Mouse (Mus musculus) cerebellum, adult 9-11 months (tissue): Measurements from ENCODE around the gene Ccdc182.

Source experiments
- DNase-seq: peaks from one replicate; pipeline ENCODE4 v3.0.0; 2022

Gene Ccdc182

DNA sequence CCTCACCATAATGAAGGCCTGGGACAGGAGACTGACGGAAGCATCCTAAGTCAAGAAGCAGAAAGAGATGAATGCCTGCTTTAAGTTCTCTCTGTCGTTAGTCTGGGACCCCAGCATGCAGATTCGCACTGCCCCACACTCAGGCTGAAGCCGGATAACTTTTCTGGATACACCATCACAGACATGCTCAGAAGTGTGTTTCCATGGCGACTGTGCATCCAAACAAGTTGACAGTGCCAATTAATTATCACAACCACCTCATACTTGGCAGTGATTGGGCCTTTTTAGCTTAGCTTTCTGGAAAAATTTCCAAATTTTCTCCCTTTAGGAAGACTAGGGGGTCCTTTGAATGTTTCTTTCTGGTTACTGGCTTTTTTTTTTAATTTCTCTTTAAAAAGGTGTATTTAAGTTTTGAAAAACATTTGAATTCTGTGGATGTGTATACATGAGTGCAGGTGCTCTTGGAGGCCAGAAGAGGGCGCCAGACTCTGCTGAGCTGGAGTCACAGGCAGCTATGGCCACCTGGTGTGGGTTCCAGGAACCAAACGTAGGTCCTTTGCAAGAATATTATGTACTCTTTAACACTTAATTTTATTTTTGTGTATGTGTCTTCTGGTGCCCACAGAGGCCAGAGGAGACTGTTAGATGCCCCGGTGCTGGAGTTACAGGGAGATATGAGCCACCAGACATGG is 12.3 kb upstream of the Ccdc182 start:
- no peak for DNase-seq

DNA sequence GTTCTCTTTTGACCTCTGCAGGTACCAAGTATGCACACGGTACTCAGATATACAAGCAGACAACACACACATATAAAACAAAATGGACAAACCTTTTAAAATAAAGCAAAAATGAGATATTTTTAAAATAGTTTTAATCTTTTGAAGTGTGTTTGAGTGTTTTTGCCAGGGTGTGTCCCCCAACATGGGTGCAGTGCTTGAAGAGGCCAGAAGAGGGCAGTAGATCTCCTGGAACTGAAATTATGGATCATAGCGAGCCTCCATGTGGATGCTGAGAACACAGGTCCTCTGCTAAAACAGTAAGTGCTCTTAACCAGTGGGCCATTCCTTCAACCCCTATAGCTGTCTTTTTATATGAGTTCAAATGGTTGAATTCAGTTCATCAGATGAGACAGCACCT is 11.3 kb upstream of the Ccdc182 start:
- DNase-seq, result no peak

DNA sequence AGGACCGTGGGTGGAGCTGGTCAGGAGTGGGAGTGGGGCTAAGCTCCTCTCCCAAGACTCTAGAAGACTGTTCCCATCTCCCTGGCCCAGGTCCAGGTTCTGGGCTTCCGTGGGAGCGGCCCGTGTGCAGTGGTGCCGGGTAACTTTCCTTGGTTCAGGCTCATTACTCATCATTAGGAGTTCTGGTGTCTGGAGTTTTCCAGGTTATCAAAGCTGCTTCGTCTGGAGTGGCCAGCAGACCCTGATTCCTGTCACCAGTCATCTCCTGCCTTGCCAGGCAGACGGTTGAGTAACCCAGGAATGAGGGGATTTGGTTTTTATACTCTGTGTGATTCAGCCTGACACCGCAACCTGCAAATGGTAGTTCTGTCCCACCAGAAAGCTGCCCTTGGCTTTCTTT is 7.8 kb upstream of the Ccdc182 start:
- no peak for DNase-seq

DNA sequence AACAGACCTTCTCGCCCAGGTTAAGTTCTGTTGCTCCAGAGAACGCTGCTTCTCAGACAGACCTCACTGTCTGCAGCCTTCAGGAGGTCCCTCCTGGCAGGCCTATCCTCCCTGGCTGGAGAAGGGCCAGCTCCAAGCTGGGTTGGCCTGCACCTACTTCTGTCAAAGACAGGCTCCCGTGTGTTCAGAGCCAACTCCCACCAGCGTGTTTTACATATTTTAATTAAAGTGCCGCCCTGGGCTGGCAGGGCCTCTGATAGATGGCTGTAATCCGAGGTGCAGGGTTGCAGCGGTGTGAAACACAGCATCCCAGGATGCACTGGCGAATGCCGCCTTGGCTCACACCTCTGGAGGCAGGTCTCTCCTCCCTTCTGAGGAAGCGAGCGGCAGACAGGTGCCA is 5.5 kb upstream of the Ccdc182 start:
- DNase-seq, result peak; percentile 52

DNA sequence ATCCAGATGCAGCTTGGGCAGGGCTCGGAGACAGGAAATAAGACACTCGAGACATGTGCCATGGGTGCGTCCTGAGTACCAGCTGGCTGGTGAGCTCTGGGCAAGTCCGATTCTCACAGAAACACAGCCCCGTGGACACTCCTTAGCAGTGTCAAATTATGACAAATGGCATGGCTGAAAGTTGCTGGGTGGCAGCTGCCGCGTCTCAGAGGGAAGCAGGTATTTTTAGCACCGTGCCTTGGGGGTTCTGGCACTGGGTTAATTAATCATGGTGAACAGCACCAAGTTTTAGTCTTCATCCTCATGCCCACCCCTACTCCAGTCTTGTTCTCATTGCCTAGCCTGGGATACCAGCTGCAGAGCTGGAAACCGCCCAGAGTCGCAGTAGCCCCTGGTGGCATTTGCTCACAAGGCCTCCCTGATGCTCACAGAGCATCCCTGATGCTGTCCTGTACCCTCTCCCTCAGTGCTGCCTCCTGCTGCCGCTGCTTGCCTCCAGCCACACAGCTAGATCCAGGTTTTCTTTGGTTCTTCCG is 5.0 kb upstream of the Ccdc182 start:
- no peak for DNase-seq

DNA sequence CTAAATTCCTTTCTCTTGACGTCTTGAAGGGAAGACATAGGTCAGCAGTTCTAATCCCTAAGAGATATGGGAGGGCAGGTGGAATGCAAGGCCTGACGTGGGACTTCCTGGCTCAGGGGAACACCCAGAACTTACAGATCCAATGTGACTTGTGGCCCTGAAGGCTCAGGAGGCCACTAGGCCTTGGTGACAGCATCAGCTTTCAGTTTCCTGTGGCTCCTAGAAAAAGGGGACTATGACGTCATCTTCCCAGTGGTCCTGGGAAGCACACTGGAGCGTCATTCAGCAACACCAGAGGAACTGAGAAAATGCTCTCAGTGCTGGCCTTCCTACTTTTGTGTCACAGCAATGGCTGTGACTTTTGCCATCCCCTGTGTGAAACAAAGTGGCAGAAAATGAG is 2.6 kb upstream of the Ccdc182 start:
- no peak for DNase-seq

DNA sequence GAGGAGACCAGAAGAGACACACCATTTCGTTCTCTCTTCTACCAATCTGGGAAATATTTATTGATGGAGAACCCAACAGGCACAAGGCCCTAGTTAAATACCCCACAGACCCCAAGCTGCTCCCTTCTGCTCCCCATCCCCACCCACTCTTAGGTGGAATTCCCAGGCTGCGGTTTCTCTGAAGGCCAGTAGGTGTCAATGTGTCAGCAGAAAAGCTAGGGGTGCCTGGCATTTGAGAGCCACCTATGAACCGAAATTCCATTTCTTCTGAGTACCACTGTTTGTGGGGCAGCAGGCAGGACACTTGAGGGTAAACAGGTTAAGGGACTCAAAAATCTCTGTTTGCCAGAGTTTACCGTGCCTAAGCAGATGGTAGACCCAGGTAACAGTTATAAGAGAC is 2.2 kb upstream of the Ccdc182 start:
- DNase-seq, result peak; percentile 20

DNA sequence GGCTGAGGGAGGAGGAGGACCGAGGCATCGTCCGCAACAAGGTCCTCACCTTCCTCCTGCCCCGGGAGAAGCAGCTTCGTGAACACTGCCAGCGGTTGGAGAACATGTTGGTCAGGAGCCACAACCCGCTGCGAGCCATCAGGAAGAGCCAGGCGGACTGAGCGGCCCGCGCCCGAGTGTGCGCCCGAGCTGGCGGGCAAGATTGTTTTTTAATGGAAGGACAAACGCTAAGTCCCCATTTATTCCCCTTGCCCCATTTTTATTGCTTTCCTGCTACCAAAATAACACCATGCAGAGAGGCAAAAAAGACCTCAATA is 494 bp downstream of the Ccdc182 start:
- no peak for DNase-seq

DNA sequence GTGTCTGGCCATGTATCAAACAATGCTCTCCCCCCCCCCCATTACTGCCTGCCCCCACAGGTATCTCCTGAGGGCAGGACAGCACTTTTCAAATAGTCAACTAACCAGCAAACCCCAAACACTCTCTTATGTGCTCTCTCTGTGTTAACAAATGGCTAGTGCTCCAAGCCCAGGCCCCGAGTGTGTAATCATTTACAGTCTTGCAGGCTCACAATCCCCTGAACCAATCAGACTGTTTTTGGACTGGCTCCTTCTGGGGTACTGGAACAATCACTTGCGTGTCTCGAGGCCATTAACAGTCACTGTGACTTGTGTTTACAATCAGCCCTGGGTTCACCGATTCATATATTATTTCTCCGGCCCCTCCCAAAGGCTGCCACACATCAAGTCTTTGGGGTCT is 1.4 kb downstream of the Ccdc182 start:
- no peak for DNase-seq

DNA sequence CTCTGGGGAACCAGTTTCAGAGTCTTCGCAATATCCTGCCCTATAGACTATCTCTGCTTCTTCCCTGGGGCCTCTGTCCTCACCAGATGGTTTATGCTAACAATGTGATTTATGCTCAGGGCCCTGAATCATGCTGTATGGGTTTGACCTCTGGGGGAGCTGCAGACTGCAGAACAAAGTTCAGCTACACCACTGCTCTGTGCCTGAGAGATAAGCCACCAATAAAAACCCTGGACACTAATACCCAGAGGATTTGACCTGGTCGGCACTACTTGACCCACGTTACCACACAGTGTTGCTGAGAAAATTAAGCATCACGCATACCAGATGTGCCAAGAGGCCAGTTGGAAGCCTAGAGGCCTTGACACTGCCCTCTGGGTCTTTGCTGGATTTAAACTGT is 3.7 kb downstream of the Ccdc182 start:
- no peak for DNase-seq

DNA sequence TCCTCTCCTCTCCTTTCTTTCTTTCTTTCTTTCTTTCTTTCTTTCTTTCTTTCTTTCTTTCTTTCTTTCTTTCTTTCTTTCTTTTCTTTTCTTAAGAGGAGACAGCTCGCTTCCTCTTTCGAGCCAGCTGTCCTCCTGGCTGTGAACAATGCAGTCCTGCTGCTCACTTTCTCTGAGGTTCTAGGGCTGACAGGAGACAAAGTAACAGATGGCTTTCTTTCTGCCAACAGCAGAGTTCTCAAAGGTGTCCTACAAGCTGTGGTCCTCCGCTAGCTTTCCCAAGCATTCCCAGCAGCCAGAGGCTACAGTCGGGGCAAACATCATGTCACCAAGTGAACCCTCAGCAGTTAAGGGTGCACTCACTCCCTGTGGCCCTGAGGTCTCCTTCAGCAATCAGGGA is 5.5 kb downstream of the Ccdc182 start:
- DNase-seq, result peak; percentile 16

DNA sequence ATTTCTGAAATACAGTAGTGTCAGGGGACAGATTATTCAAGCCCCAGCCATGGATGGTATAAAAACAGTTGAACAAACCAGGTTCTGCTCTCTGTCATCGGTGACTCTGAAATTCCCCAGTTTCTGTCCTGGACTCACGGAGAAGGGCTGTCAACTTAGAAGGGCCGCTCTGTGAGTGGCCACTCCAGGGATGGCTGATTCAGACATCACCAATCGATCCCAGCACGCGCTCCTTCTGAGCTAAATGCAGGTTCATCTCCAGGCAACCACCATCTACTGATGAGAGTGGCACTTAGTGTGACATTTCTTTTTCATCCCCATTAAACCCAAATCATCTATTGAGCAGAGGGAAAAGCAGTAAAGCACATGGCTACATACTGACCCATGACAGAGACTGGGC is 7.8 kb downstream of the Ccdc182 start:
- DNase-seq, result no peak

DNA sequence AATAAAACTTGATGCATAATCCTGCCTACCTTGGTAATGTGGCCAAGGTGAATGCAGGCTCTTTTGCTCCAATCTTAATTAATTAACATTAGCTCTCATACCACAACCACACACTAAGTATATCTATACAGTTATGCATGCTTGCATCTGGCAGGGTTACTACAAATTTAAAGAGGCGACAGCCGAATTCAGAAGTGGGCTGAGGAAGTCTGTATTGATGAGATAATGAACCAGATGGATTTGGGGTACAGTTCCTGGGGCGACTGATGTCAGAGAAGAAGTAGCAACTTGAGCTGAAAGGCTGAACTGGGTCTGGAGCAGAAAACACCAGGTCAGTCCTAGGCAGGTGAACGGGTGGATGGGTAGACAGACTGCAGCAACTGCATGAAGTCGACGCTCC is 11.9 kb downstream of the Ccdc182 start:
- no peak for DNase-seq

DNA sequence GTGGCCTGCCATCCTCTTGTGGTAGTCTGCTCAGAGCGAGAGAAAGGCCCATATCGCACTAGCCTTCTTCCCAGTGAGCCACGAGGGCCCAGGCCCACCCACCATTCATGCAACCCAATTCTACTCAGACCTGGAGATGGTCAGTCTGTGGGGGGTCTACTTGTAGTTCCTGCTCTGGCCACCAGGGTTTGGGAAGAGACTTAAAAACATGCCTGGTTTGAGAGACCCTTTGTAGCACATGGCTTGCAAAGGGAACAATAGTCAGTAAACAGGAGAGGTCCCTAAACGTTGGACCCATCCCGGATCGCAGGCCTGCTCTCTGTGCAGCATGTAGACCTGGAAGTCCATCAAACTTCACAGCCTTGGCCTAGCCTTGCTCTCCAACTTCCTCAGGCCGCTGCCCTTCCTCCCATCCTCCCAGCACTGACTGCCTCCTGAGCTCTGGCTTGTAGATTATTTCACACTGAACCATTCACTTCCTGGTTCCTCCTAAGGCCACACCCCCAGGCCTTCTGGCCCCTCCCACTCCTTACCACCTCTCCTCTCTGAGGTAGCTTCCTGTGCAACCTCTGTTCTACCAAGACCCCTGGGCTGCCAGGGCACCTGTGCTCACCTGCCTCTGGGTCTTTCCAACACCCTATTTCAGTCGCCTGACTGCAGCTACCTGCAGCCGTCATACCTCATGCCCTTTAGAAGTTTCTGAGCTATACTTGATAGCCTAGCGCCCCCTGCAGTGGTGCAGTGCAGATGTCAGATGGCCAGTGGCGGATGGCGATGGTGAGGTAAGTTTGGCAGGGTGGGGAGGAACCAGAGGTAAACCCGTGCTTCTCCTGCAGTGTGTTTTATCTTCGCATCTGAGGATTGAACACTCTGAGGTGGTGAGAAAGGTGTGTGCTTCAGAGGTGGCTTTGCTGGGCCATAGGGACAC is 14.0 kb downstream of the Ccdc182 start:
- no peak for DNase-seq

DNA sequence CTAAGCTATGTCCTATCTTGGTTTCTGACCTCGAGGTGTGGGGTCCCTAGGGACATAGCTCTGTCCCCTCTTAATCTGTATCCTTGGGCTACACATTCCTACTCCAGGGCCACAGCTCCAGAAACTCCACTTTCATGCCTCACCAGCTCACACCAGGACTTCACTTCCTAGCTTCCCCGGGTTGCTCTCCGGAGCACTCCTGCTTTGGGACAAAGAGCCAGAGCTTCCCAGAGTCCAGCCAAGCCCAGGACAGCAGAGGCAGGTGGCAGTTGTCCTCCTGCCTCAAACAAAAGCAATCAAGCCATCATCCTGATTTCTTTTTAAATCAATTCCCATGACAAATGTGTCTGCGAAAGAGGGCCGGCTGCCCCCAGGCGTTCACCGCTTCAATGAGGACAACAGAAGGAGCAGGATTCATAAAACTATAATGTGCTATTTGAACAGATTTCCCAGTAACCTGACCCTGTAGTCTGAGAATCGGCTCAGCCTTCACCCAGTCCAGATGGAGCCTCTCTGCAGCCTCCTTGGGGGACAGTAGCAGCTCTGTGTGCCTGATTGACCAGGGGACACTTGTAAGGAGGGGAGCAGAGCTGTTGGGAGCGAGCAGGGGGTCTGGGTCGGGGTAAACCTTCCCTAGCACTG is 15.3 kb downstream of the Ccdc182 start:
- DNase-seq, result peak; percentile 25

DNA sequence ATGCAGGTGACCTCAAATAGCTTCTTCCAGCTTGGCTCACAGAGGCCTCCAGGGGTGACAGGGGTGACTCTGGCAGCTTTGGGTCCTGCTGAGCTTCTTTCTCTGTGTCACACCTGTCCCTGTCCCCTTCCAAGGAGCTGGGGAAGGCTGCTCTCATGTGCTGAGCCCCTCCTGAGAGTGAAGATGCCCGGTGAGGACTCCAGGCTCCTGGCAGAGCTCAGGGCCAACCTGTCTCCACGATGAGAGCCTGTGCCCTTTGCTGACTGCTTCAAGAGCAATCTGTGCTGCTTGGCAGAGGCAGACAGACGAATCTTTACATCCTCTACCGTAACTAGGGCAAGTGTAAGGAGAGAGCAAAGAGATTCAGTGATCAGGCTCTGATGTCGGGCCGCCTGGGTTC is 16.9 kb downstream of the Ccdc182 start:
- peak; percentile 64 for DNase-seq

DNA sequence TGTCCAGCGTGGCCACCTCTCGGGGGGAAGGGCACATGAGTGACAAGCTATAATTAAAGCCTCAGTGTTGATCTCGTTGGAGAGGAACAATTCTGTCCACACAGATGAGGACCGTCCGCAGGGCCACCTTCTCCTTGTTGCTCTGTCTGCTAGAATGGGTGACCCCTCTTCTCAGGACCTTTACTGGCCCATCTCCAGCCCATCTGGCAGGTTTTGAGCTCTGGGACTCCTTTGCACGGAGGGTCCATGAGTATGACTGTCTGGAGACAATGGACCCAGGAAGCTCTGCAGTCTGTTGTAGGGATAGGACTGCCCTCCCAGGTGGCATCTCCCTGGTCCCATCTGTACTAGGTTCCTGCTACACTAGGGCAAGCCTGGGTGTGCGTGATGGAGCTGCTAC is 17.7 kb downstream of the Ccdc182 start:
- DNase-seq, result no peak

DNA sequence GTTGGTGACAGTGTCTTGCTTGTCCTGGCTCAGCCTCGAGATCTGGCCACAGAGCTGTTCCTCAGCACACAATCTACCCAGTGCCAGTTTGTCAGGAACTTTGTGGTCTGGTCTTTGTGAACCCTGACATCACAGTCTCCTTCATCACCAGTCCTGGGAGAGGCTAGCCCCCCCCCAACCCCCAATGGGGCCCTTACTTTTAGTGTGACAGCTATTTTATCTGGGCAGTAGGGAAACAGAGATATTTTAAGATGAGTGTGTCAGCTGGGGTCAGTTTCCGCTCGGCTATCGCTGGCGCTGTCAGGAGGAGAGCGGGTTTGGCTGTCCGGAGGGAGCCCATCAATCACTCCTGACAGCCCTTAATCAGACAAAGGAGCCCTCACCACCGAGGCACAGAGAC is 19.7 kb downstream of the Ccdc182 start:
- no peak for DNase-seq

DNA sequence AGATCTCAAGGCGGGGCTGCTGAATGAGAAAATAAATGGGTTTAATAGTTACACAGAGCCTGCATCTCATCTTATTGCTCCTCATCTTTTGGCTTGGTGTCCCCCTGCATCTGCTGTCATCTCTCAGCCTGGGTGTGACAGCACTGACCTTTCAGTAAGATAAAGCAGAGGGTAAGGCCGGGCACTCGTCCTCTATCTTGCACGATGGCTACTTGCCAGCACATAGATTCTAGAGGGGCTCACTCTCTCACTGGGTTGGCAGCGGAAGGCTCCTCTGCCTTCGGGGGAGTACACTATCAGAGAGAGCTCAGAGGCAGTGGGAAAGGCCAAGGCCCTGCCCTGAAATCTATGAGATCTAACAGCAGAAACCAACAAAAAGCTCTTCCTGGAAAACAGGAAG is 20.6 kb downstream of the Ccdc182 start:
- DNase-seq, result no peak

DNA sequence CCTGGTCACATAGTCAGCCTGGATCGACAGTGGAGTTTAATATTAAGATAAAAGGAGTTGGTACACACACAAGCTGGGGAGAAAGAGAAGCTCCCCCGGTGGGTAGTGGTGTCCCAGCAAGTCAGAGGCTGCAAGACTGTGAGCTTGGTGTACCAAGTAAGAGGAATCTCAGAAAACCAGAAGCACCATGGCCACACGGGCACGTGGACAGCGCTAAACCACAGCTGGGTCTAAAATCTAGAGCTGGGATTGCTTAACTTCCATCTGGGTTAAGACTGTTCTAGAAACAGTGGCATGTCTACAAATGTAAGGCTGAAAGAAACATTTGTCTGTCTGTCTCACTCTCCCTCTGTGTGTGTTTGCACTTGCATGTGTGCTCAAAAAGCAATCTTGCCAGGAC is 21.5 kb downstream of the Ccdc182 start:
- DNase-seq, result no peak

DNA sequence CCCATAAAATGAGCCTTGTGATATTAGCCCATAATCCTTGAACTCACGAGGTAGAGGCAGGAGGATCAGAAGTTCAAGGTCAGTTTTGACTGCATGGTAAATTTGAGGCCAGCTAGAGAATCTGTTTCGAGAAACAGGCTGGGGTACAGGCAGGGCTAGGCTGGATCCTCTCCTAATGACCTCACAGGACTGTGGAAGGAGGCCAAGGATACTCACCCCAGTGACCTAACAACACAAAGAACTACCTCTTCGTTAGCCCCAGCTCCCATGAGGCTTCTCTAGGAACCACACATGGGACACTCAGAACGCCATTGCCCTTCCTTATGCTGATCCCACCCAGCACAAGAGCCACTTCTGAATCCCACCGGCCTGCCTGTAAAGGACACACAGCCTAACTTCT is 25.0 kb downstream of the Ccdc182 start:
- DNase-seq, result no peak

DNA sequence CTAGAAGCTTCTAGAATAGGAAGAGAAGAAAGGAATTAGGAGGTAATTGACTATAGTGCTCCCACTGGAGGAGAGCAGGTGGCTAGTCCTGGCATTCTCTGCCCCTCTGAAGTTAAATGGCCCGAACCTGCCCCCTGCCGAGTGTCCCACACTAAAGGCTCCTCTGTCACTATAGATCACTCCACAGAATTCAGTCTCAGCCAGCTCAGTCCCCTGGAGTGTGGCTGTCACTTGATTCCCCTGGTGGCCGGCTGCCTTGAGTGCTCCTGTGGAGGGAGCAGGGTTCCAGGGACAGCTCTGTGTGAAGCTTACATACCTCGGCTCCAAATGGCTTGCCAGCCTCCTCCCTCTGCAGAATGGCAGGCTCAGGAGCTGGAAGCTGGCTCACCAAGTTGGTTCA is 33.2 kb downstream of the Ccdc182 start:
- no peak for DNase-seq

DNA sequence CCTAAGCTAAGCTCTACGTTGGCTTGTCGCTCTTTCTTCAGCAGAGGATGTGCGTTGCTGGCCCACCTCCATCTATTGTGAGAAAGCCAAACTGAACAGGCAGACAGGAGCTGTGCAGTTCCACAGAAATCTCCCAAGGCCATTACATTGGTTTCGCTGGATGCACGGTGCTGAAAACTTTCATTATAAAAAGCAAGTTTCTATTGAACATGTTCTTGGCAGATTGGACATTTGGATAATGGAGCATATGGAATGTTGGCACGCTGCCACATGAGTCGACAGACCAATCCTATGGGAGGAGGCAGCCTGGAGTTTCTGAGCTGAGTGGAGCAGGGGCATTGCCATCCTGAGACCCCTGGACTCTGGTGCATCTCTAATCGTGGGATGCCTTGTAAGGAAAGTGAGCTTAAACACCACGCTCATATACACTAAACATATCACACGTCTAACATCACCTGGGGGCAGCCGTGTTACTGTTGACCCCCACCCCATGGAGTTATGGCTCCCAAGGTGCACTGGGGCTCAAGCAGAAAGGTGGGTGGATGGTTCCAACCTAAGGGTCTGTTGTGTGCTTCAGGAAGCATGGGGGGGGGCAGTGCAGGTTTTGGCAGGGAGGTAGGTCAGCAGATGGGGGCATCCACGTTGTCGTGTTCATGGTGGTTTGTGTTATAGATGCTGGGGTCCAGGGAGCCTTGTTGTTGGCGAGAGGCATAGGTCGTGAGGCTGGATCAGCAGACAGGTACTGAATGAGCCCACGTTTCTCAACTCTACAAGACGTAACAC is 35.1 kb downstream of the Ccdc182 start:
- DNase-seq, result no peak
